In the genomic region with DNA sequence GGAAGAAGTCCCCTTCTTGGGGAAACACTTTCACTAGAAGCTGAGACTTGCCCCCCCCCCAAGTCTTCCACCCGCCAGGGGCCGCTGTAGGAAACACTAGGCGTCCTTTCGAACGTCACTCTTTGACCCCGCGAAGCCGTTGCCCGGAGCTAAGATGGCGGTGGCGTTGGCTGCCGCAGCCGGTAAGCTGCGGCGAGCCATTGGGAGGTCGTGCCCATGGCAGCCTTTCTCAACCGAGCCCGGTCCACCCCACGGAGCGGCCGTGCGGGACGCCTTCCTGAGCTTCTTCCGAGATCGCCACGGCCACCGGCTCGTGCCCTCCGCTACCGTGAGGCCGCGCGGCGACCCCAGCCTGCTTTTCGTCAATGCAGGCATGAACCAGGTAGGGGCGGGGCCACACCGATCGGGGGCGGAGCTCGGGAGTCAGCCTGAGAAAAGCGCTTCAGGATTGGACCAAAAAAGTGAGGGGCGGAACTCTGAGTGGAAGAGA, we compare ENCODE assay signal across 8 mouse cellular contexts. TPM values are rescaled to one million over a fixed set of nuclear protein-coding genes. Genes with fewer than 3 reads are reported as not detected.
DNase-seq lines count a peak whose midpoint lies in the region; ATAC-seq and TF ChIP-seq lines count a peak whose summit lies in the region.

A gene (plus strand): TSS at position 142 of the 490 bp plus-strand sequence.

- no peaks in the 10 kb centered on the region for H3K9me3 ChIP-seq in embryonic facial prominence, embryonic 13.5 days
- H3K9me3 ChIP-seq in limb, embryonic 13.5 days: no peaks in the 10 kb centered on the region
- H3K9me3 ChIP-seq in midbrain, embryonic 16.5 days (replicated peaks; ENCODE audit: control insufficient read depth, low read length, poor library complexity, severe bottlenecking): no peaks in the 10 kb centered on the region

- intact Hi-C loops in heart, adult 2 months (cut with DNase I): loop anchor here (2.0 kb wide), 2 partner anchors 48 to 72 kb away; a partner anchor contains a TSS

- H3K4me3 ChIP-seq in embryonic facial prominence, embryonic 13.5 days: peak within 1 kb of the TSS; percentile 81
- peak within 1 kb of the TSS; percentile 68 for H3K4me3 ChIP-seq in heart, adult 2 months
- H3K4me3 ChIP-seq in limb, embryonic 13.5 days: peak within 1 kb of the TSS; percentile 77
- H3K4me3 ChIP-seq in midbrain, embryonic 16.5 days (ENCODE audit: low read depth, low read length): peak within 1 kb of the TSS; percentile 83

- peak; percentile 82 for TF ChIP-seq CTCF in heart, adult 2 months (IDR thresholded peaks at IDR 0.05)

- H3K27me3 ChIP-seq in embryonic facial prominence, embryonic 13.5 days: no peaks in the 10 kb centered on the region
- H3K27me3 ChIP-seq in heart, adult 2 months (ENCODE audit: control insufficient read depth, insufficient read depth, low read length): no peaks in the 10 kb centered on the region
- no peaks in the 10 kb centered on the region for H3K27me3 ChIP-seq in limb, embryonic 13.5 days
- no peaks in the 10 kb centered on the region for H3K27me3 ChIP-seq in midbrain, embryonic 16.5 days (ENCODE audit: control insufficient read depth, insufficient read depth, low read depth, low read length)

- DNase-seq in 3134 (ENCODE audit: extremely low read depth, insufficient read length, low spot score): peak; percentile 95
- DNase-seq in adrenal gland, postnatal 36 days: peak; percentile 95 to 98
- peak; percentile 94 to 97 for DNase-seq in heart, adult 2 months
- DNase-seq in kidney, adult 8-10 months: peak; percentile 91 to 95
- DNase-seq in spleen, postnatal 10 days (ENCODE audit: low spot score in 2 of 2): peak; percentile 94 to 97

- peaks cover 15% of the 10 kb centered on the region for H3K4me1 ChIP-seq in embryonic facial prominence, embryonic 13.5 days
- H3K4me1 ChIP-seq in heart, adult 2 months (ENCODE audit: control insufficient read depth, insufficient read depth, low read length): peaks cover 2% of the 10 kb centered on the region
- peaks cover 4% of the 10 kb centered on the region; the same call in 1 of the 2 replicates for H3K4me1 ChIP-seq in limb, embryonic 13.5 days
- peaks cover 6% of the 10 kb centered on the region for H3K4me1 ChIP-seq in midbrain, embryonic 16.5 days (ENCODE audit: control insufficient read depth, insufficient read depth, low read length)

- H3K27ac ChIP-seq in embryonic facial prominence, embryonic 13.5 days: peak within 1 kb of the TSS; percentile 82
- H3K27ac ChIP-seq in heart, adult 2 months: peak within 1 kb of the TSS; percentile 94
- H3K27ac ChIP-seq in limb, embryonic 13.5 days: no peak within 1 kb of the TSS
- peak within 1 kb of the TSS; percentile 96 for H3K27ac ChIP-seq in midbrain, embryonic 16.5 days (ENCODE audit: low read length)

- peak within 1 kb of the TSS; percentile 56 for H3K4me2 ChIP-seq in embryonic facial prominence, embryonic 13.5 days
- peak within 1 kb of the TSS; percentile 52 for H3K4me2 ChIP-seq in limb, embryonic 13.5 days (replicated peaks)
- peak within 1 kb of the TSS; percentile 44 for H3K4me2 ChIP-seq in midbrain, embryonic 16.5 days (ENCODE audit: low read length)

- peaks cover 30% of the 10 kb centered on the region for H3K36me3 ChIP-seq in embryonic facial prominence, embryonic 13.5 days
- no peaks in the 10 kb centered on the region for H3K36me3 ChIP-seq in heart, adult 2 months (ENCODE audit: control insufficient read depth, insufficient read depth, low read length)
- peaks cover 28% of the 10 kb centered on the region for H3K36me3 ChIP-seq in limb, embryonic 13.5 days
- 0 out of 2 replicates have a peak, but pooled peaks cover 5% of the 10 kb centered on the region for H3K36me3 ChIP-seq in midbrain, embryonic 16.5 days (ENCODE audit: control insufficient read depth, insufficient read depth, low read length)

- TF ChIP-seq POLR2A in heart, adult 2 months (IDR thresholded peaks at IDR 0.05; ENCODE audit: insufficient read depth, low read depth, low read length): peak; percentile 48

- H3K9ac ChIP-seq in embryonic facial prominence, embryonic 13.5 days: peak within 1 kb of the TSS; percentile 79
- H3K9ac ChIP-seq in heart, adult 2 months (ENCODE audit: low read depth, low read length): peak within 1 kb of the TSS; percentile 86
- H3K9ac ChIP-seq in limb, embryonic 13.5 days: peak within 1 kb of the TSS; percentile 77
- peak within 1 kb of the TSS; percentile 86 for H3K9ac ChIP-seq in midbrain, embryonic 16.5 days (ENCODE audit: low read depth, low read length)

- peak; percentile 70; the same call in 1 of the 2 replicates for TF ChIP-seq EP300 in heart, adult 2 months (IDR thresholded peaks at IDR 0.05; ENCODE audit: insufficient read depth, low read depth, low read length)

- peak; percentile 92 for ATAC-seq in embryonic facial prominence, embryonic 13.5 days (ENCODE audit: insufficient number of reproducible peaks, insufficient read depth, low FRiP score, low TSS enrichment, low read depth)
- ATAC-seq in limb, embryonic 13.5 days (ENCODE audit: low FRiP score, low read depth): peak; percentile 96
- peak; percentile 93 for ATAC-seq in midbrain, embryonic 16.5 days

- H3K79me2 ChIP-seq in heart, adult 2 months (replicated peaks; ENCODE audit: control insufficient read depth, insufficient read depth, low read length): no peaks in the 10 kb centered on the region

- under 1% methylated on average over 42 of the region's 42 CpGs for WGBS in embryonic facial prominence, embryonic 13.5 days
- WGBS in heart, adult 2 months: under 1% methylated on average over 42 of the region's 42 CpGs
- WGBS in limb, embryonic 13.5 days: under 1% methylated on average over 42 of the region's 42 CpGs
- under 1% methylated on average over 39 of the region's 42 CpGs for WGBS in midbrain, embryonic 16.5 days

RNA-seq across cellular contexts. Expression of the gene that starts here (rescaled TPM):
- 10 to 100 TPM; 16.8 to 17.4 TPM for total RNA-seq in adrenal gland, postnatal 36 days (2021)
- 20.2 and 21.5 TPM in 2 replicates for polyA plus RNA-seq in embryonic facial prominence, embryonic 13.5 days (2015; fragmentation: Nextera tagmentation; extraction: Ambion mirVana)
- 10 to 100 TPM; 17.2 to 18.4 TPM for total RNA-seq in heart, adult 2 months (2021)
- polyA plus RNA-seq in heart, adult 2 months (2012; rRNA removed): 17.6 and 18.2 TPM in 2 replicates
- 22.8 and 23.0 TPM in 2 replicates for polyA plus RNA-seq in limb, embryonic 13.5 days (2015; fragmentation: Nextera tagmentation; extraction: Ambion mirVana)
- 17.6 and 18.2 TPM in 2 replicates for polyA plus RNA-seq in midbrain, embryonic 16.5 days (2015; fragmentation: Nextera tagmentation; extraction: Ambion mirVana)
